9 mouse cellular contexts compared by ENCODE assay signal in the genomic region with DNA sequence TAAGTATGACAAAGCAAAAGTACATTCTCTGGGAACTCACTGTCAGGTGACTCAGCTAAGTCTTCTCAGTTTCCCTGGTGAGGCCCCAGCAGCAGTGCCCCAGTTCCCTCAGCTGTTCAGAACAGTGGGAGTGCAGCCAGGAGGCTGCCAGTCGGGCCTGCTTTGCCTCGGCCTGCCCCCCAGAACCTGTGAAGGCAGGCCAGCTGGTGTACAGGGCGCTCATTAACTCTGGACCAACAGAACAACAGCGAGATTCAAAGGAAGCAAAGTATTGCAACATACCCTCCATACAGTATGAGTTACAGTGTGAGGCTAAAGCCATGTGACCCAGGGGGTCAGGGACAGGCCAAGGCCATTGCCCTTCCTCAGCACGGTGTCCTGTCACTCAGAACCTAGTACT. TPM values are rescaled to one million over a fixed set of nuclear protein-coding genes. Genes with fewer than 3 reads are reported as not detected.
DNase-seq lines count a peak whose midpoint lies in the region; ATAC-seq and TF ChIP-seq lines count a peak whose summit lies in the region.
"Had no signal": no experiment of that assay in that cellular context is flagged by ENCODE, and none has a peak within 500 bp of the region (broad histone marks: within the 10 kb centered on the region; RNA-seq: fewer than 3 reads in every experiment).

No protein-coding gene starts in this region.

- DNase-seq in layer of hippocampus, adult 11-12 months (ENCODE audit: low spot score): peak; percentile 61
- DNase-seq in layer of hippocampus, adult 9-10 months (ENCODE audit: low spot score): no peak
- peak; percentile 66 for DNase-seq in gastrocnemius, postnatal 25 days
- DNase-seq in layer of hippocampus, adult 8-10 months (ENCODE audit: low spot score in 2 of 2): peak; percentile 56 to 65
- DNase-seq in lung, postnatal 14 days: peak; percentile 53

- H3K27me3 ChIP-seq in midbrain, embryonic 16.5 days (ENCODE audit: control insufficient read depth, insufficient read depth, low read depth, low read length): no peaks in the 10 kb centered on the region
- H3K27me3 ChIP-seq: midbrain, embryonic 12.5 days had no signal

- TF ChIP-seq CTCF in bone marrow macrophage, adult 2 months (IDR thresholded peaks at IDR 0.05; ENCODE audit: low read depth, low read length): no peak

- peaks cover 34% of the 10 kb centered on the region for H3K4me1 ChIP-seq in bone marrow macrophage, adult 2 months (ENCODE audit: control insufficient read depth, insufficient read depth, low read length)
- H3K4me1 ChIP-seq in midbrain, embryonic 16.5 days (ENCODE audit: control insufficient read depth, insufficient read depth, low read length): no peaks in the 10 kb centered on the region
- H3K4me1 ChIP-seq: midbrain, embryonic 12.5 days had no signal

- no peaks in the 10 kb centered on the region for H3K9me3 ChIP-seq in midbrain, embryonic 16.5 days (replicated peaks; ENCODE audit: control insufficient read depth, low read length, poor library complexity, severe bottlenecking)
- H3K9me3 ChIP-seq: midbrain, embryonic 12.5 days had no signal

- H3K4me2 ChIP-seq in midbrain, embryonic 16.5 days (ENCODE audit: low read length): no peak overlapping the region
- H3K4me2 ChIP-seq: midbrain, embryonic 12.5 days had no signal

- 85% methylated on average over 5 of the region's 5 CpGs for WGBS in midbrain, embryonic 16.5 days

- peak overlapping the region; percentile 66 for H3K27ac ChIP-seq in bone marrow macrophage, adult 2 months (ENCODE audit: insufficient read depth, low read depth, low read length)
- no peak overlapping the region for H3K27ac ChIP-seq in midbrain, embryonic 16.5 days (ENCODE audit: low read length)
- H3K27ac ChIP-seq: midbrain, embryonic 12.5 days had no signal

- no peak overlapping the region for H3K9ac ChIP-seq in midbrain, embryonic 16.5 days (ENCODE audit: low read depth, low read length)
- H3K9ac ChIP-seq: midbrain, embryonic 12.5 days had no signal

- H3K36me3 ChIP-seq in midbrain, embryonic 16.5 days (ENCODE audit: control insufficient read depth, insufficient read depth, low read length): peaks cover 19% of the 10 kb centered on the region

- ATAC-seq in erythroblast, adult 5-6 weeks (replicated peaks; ENCODE audit: low FRiP score, poor library complexity, severe bottlenecking): no peak
- ATAC-seq in midbrain, embryonic 16.5 days: no peak

- H3K4me3 ChIP-seq in bone marrow macrophage, adult 2 months (ENCODE audit: insufficient read depth, low read length): no peak overlapping the region
- H3K4me3 ChIP-seq in midbrain, embryonic 16.5 days (ENCODE audit: low read depth, low read length): no peak overlapping the region
- H3K4me3 ChIP-seq: midbrain, embryonic 12.5 days had no signal

- no peak for TF ChIP-seq POLR2A in bone marrow macrophage, adult 2 months (IDR thresholded peaks at IDR 0.05; ENCODE audit: borderline replicate concordance, low read depth, low read length)

RNA-seq across cellular contexts. Expression of a gene that starts 28.7 kb away (rescaled TPM):
- polyA plus RNA-seq in bone marrow macrophage, adult 2 months (2012; ENCODE audit: insufficient read depth, insufficient read length, missing spikeins): 63.8 and 64.2 TPM in 2 replicates
- total RNA-seq in gastrocnemius, postnatal 25 days (2021): 10 to 100 TPM in 1 of 2 experiments, 1 to 10 TPM in 1; 9.4 to 10.3 TPM
- 10 to 100 TPM; 33.4 to 40.3 (median 38.7) TPM for total RNA-seq in layer of hippocampus, adult 8-10 months (2022)
- 5.2 and 8.4 TPM in 2 replicates for total RNA-seq in erythroblast, adult 5-6 weeks (2015; ENCODE audit: low replicate concordance)
- total RNA-seq in erythroblast, adult 5-6 weeks (2017; ENCODE audit: low replicate concordance): 4.5 and 19.8 TPM in 2 replicates
- 80.6 and 83.5 TPM in 2 replicates for polyA plus RNA-seq in midbrain, embryonic 16.5 days (2015; fragmentation: Nextera tagmentation; extraction: Ambion mirVana)
